ENCODE assay signal across 16 mouse cellular contexts in genomic region chr10:119415106-119415505, GRCm38 (mm10). TPM values are rescaled to one million over a fixed set of nuclear protein-coding genes. Genes with fewer than 3 reads are reported as not detected.
"Had no signal": no experiment of that assay in that cellular context is flagged by ENCODE, and none has a peak within 500 bp of the region (broad histone marks: within the 10 kb centered on the region; RNA-seq: fewer than 3 reads in every experiment).

No protein-coding gene starts in this region.

- H3K27me3 ChIP-seq: kidney, embryonic 15.5 days; limb, embryonic 15.5 days; liver, embryonic 12.5 days; midbrain, embryonic 12.5 days; neural tube, embryonic 12.5 days; stomach, embryonic 15.5 days had no signal

- H3K4me1 ChIP-seq: kidney, embryonic 15.5 days; limb, embryonic 15.5 days; liver, embryonic 12.5 days; midbrain, embryonic 12.5 days; neural tube, embryonic 12.5 days; stomach, embryonic 15.5 days had no signal

- H3K4me2 ChIP-seq: kidney, embryonic 15.5 days; limb, embryonic 15.5 days; liver, embryonic 12.5 days; lung, embryonic 14.5 days; midbrain, embryonic 12.5 days; neural tube, embryonic 12.5 days; stomach, embryonic 15.5 days had no signal

- H3K36me3 ChIP-seq: kidney, embryonic 15.5 days; limb, embryonic 15.5 days; liver, embryonic 12.5 days; midbrain, embryonic 12.5 days; neural tube, embryonic 12.5 days; stomach, embryonic 15.5 days had no signal

- H3K4me3 ChIP-seq: kidney, embryonic 15.5 days; limb, embryonic 15.5 days; liver, embryonic 12.5 days; midbrain, embryonic 12.5 days; myocyte; neural tube, embryonic 12.5 days; stomach, embryonic 15.5 days had no signal

- DNase-seq: kidney, postnatal 14 days; lung, embryonic 14.5 days; lung, postnatal 10 days; lung, postnatal 4 days; retina, postnatal 1 day; thymus, adult 2 months; thymus, postnatal 25 days had no signal

- H3K9ac ChIP-seq: kidney, embryonic 15.5 days; limb, embryonic 15.5 days; liver, embryonic 12.5 days; lung, embryonic 14.5 days; midbrain, embryonic 12.5 days; neural tube, embryonic 12.5 days; stomach, embryonic 15.5 days had no signal

- ATAC-seq: liver, embryonic 12.5 days had no signal

- H3K9me3 ChIP-seq: kidney, embryonic 15.5 days; limb, embryonic 15.5 days; liver, embryonic 12.5 days; midbrain, embryonic 12.5 days; neural tube, embryonic 12.5 days; stomach, embryonic 15.5 days had no signal

- H3K27ac ChIP-seq: kidney, embryonic 15.5 days; limb, embryonic 15.5 days; liver, embryonic 12.5 days; midbrain, embryonic 12.5 days; neural tube, embryonic 12.5 days; stomach, embryonic 15.5 days had no signal

RNA-seq across cellular contexts. Expression of gene Grip1, which starts 38.5 kb away (rescaled TPM):
- total RNA-seq: megakaryocyte, adult 5-6 weeks had no signal
- polyA plus RNA-seq: spleen, adult 2 months had no signal
